9 mouse cellular contexts compared by ENCODE assay signal in the genomic region with DNA sequence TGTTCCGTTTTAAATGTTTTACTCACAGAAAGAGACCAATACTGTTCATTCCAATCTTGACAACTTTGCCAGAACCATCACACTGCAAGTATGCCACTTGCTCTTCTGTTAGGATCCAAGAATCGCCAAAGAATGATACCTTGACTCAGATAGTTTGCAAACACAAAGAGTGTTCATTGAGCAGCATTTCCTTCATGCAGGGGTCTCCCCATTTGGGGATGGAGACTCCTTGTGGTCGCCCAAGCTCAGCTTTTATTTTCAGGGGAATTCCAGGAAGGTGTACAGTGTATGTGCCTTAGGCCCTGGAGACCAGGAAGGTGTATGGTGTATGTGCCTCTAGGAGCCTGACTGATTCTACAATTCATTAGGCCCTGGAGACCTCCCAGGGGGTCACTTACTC. TPM values are rescaled to one million over a fixed set of nuclear protein-coding genes. Genes with fewer than 3 reads are reported as not detected.
A peak's percentile ranks its signal among the peaks of the same experiment; 100 is the strongest.
DNase-seq lines count a peak whose midpoint lies in the region; ATAC-seq and TF ChIP-seq lines count a peak whose summit lies in the region.
"Had no signal": no experiment of that assay in that cellular context is flagged by ENCODE, and none has a peak within 500 bp of the region (broad histone marks: within the 10 kb centered on the region; RNA-seq: fewer than 3 reads in every experiment).

No protein-coding gene starts in this region.

- no peak for TF ChIP-seq CTCF in ES-Bruce4 (IDR thresholded peaks at IDR 0.05; ENCODE audit: low read depth, low read length)

- no peaks in the 10 kb centered on the region for H3K27me3 ChIP-seq in heart, embryonic 11.5 days (ENCODE audit: control insufficient read depth, insufficient read depth, low read length)
- H3K27me3 ChIP-seq in ES-Bruce4 (ENCODE audit: control insufficient read depth, insufficient read depth, low read length, poor library complexity, severe bottlenecking), result no peaks in the 10 kb centered on the region
- no peaks in the 10 kb centered on the region for H3K27me3 ChIP-seq in hindbrain, embryonic 10.5 days (ENCODE audit: insufficient read depth, poor library complexity, severe bottlenecking)
- no peaks in the 10 kb centered on the region for H3K27me3 ChIP-seq in midbrain, embryonic 11.5 days (ENCODE audit: control insufficient read depth, insufficient read depth, low read length)

- no peak overlapping the region for H3K27ac ChIP-seq in heart, embryonic 11.5 days (ENCODE audit: low read depth, low read length)
- no peak overlapping the region for H3K27ac ChIP-seq in ES-Bruce4 (ENCODE audit: insufficient read depth, low read length)
- H3K27ac ChIP-seq in hindbrain, embryonic 10.5 days, result peak overlapping the region; percentile 94
- no peak overlapping the region for H3K27ac ChIP-seq in midbrain, embryonic 11.5 days (ENCODE audit: low read depth, low read length)

- H3K4me2 ChIP-seq in heart, embryonic 11.5 days, result peak overlapping the region; percentile 64
- H3K4me2 ChIP-seq in midbrain, embryonic 11.5 days, result peak overlapping the region; percentile 62

- peaks cover 6% of the 10 kb centered on the region; the same call in 1 of the 2 replicates for H3K4me1 ChIP-seq in heart, embryonic 11.5 days (ENCODE audit: control insufficient read depth, insufficient read depth, low read length)
- H3K4me1 ChIP-seq in ES-Bruce4 (ENCODE audit: control insufficient read depth, insufficient read depth, low read length), result peaks cover 2% of the 10 kb centered on the region
- peaks cover 15% of the 10 kb centered on the region for H3K4me1 ChIP-seq in hindbrain, embryonic 10.5 days (replicated peaks)
- peaks cover 3% of the 10 kb centered on the region; the same call in 1 of the 2 replicates for H3K4me1 ChIP-seq in midbrain, embryonic 11.5 days (ENCODE audit: control insufficient read depth, insufficient read depth, low read length)

- H3K4me3 ChIP-seq in heart, embryonic 11.5 days (ENCODE audit: low read depth, low read length), result peak overlapping the region; percentile 84
- H3K4me3 ChIP-seq in ES-Bruce4 (ENCODE audit: low read depth, low read length), result peak overlapping the region; percentile 70
- peak overlapping the region; percentile 91 for H3K4me3 ChIP-seq in hindbrain, embryonic 10.5 days
- peak overlapping the region; percentile 75 for H3K4me3 ChIP-seq in midbrain, embryonic 11.5 days (ENCODE audit: low read depth, low read length)

- peaks cover 3% of the 10 kb centered on the region for H3K36me3 ChIP-seq in heart, embryonic 11.5 days (ENCODE audit: control insufficient read depth, insufficient read depth, low read length)
- peaks cover 2% of the 10 kb centered on the region for H3K36me3 ChIP-seq in ES-Bruce4 (ENCODE audit: control insufficient read depth, insufficient read depth, low read length, poor library complexity, severe bottlenecking)
- H3K36me3 ChIP-seq in hindbrain, embryonic 10.5 days, result peaks cover 31% of the 10 kb centered on the region
- H3K36me3 ChIP-seq in midbrain, embryonic 11.5 days (ENCODE audit: control insufficient read depth, insufficient read depth, low read length), result no peaks in the 10 kb centered on the region; the same call in 1 of the 2 replicates

- no peak for DNase-seq in heart, adult 8-10 months (ENCODE audit: low spot score)
- DNase-seq in hindbrain, embryonic 10.5 days (ENCODE audit: low spot score), result peak; percentile 5
- DNase-seq in midbrain, embryonic 11.5 days (ENCODE audit: low spot score, missing footprints), result peak; percentile 84
- no peak for DNase-seq in urinary bladder, postnatal 14 days (ENCODE audit: low spot score)
- DNase-seq in left cerebral cortex, postnatal 14 days (ENCODE audit: low spot score in 2 of 2), result no peak

- 44% methylated on average over 3 of the region's 3 CpGs for WGBS in heart, embryonic 11.5 days (ENCODE audit: insufficient replicate concordance)
- WGBS in hindbrain, embryonic 10.5 days, result 57% methylated on average over 3 of the region's 3 CpGs
- 53% methylated on average over 3 of the region's 3 CpGs for WGBS in midbrain, embryonic 11.5 days

- no peak for ATAC-seq in heart, embryonic 11.5 days (replicated peaks; ENCODE audit: insufficient number of reproducible peaks, low FRiP score, low TSS enrichment)
- ATAC-seq in midbrain, embryonic 11.5 days (ENCODE audit: low FRiP score), result no peak
- no peak for ATAC-seq in activated CD4-positive, CD25-positive, alpha-beta regulatory T cell, adult 4 months

- no peak for TF ChIP-seq POLR2A in ES-Bruce4 (IDR thresholded peaks at IDR 0.05; ENCODE audit: insufficient read depth, low read length)

- peak overlapping the region; percentile 91 for H3K9ac ChIP-seq in heart, embryonic 11.5 days (ENCODE audit: low read depth, low read length)
- H3K9ac ChIP-seq in ES-Bruce4 (ENCODE audit: low read depth, poor library complexity, severe bottlenecking), result peak overlapping the region; percentile 41
- H3K9ac ChIP-seq in midbrain, embryonic 11.5 days (ENCODE audit: low read length), result peak overlapping the region; percentile 85

- intact Hi-C loops in left cerebral cortex, postnatal 14 days (cut with DNase I), result no loop called here

- TF ChIP-seq EP300 in ES-Bruce4 (IDR thresholded peaks at IDR 0.05; ENCODE audit: insufficient read depth, low read depth, low read length), result no peak

- no peaks in the 10 kb centered on the region for H3K9me3 ChIP-seq in heart, embryonic 11.5 days (replicated peaks; ENCODE audit: control insufficient read depth, low read length)
- H3K9me3 ChIP-seq in ES-Bruce4 (replicated peaks; ENCODE audit: control insufficient read depth, insufficient read depth, low read length, poor library complexity, severe bottlenecking), result no peaks in the 10 kb centered on the region
- H3K9me3 ChIP-seq in hindbrain, embryonic 10.5 days, result no peaks in the 10 kb centered on the region
- H3K9me3 ChIP-seq in midbrain, embryonic 11.5 days (ENCODE audit: control insufficient read depth, low read length), result no peaks in the 10 kb centered on the region

RNA-seq across cellular contexts. Expression of gene Fbxw17, which starts 0.8 kb away (rescaled TPM):
- polyA plus RNA-seq in heart, embryonic 11.5 days (2014; fragmentation: Nextera tagmentation; extraction: Ambion mirVana), result 21.7 and 28.1 TPM in 2 replicates
- total RNA-seq in heart, adult 8-10 months (2022), result 1 to 10 TPM; 3.1 to 5.9 (median 4.4) TPM
- polyA plus RNA-seq in ES-Bruce4 (2011; ENCODE audit: insufficient read depth, insufficient read length, low read depth, missing spikeins), result 18.8 and 27.5 TPM in 2 replicates
- 33.0 and 36.7 TPM in 2 replicates for polyA plus RNA-seq in hindbrain, embryonic 10.5 days (2016; fragmentation: Nextera tagmentation; extraction: Ambion mirVana)
- polyA plus RNA-seq in midbrain, embryonic 11.5 days (2014; fragmentation: Nextera tagmentation; extraction: Ambion mirVana), result 30.7 and 33.5 TPM in 2 replicates
- 10 to 100 TPM; 24.9 to 31.8 TPM for polyA plus RNA-seq in activated CD4-positive, CD25-positive, alpha-beta regulatory T cell, adult 4 months (2017; shearing (Covaris generic))
- 10 to 100 TPM; 12.7 to 20.4 TPM for total RNA-seq in left cerebral cortex, postnatal 14 days (2021)

RNA-seq across cellular contexts. Expression of gene Gm47429, which starts 25.3 kb away (rescaled TPM):
- polyA plus RNA-seq in heart, embryonic 11.5 days (2014; fragmentation: Nextera tagmentation; extraction: Ambion mirVana), result not detected in 2 replicates
- total RNA-seq in heart, adult 8-10 months (2022), result not detected
- not detected in 2 replicates for polyA plus RNA-seq in ES-Bruce4 (2011; ENCODE audit: insufficient read depth, insufficient read length, low read depth, missing spikeins)
- polyA plus RNA-seq in hindbrain, embryonic 10.5 days (2016; fragmentation: Nextera tagmentation; extraction: Ambion mirVana), result not detected in 2 replicates
- polyA plus RNA-seq in midbrain, embryonic 11.5 days (2014; fragmentation: Nextera tagmentation; extraction: Ambion mirVana), result not detected in 2 replicates
- not detected for polyA plus RNA-seq in activated CD4-positive, CD25-positive, alpha-beta regulatory T cell, adult 4 months (2017; shearing (Covaris generic))
- total RNA-seq in left cerebral cortex, postnatal 14 days (2021), result not detected
- total RNA-seq: gastrocnemius, postnatal 25 days had no signal

RNA-seq across cellular contexts. Expression of gene Nutm2, which starts 48.7 kb away (rescaled TPM):
- polyA plus RNA-seq in heart, embryonic 11.5 days (2014; fragmentation: Nextera tagmentation; extraction: Ambion mirVana), result not detected in 2 replicates
- not detected for total RNA-seq in heart, adult 8-10 months (2022)
- not detected in 2 replicates for polyA plus RNA-seq in ES-Bruce4 (2011; ENCODE audit: insufficient read depth, insufficient read length, low read depth, missing spikeins)
- polyA plus RNA-seq in hindbrain, embryonic 10.5 days (2016; fragmentation: Nextera tagmentation; extraction: Ambion mirVana), result not detected in 2 replicates
- not detected in 2 replicates for polyA plus RNA-seq in midbrain, embryonic 11.5 days (2014; fragmentation: Nextera tagmentation; extraction: Ambion mirVana)
- not detected for polyA plus RNA-seq in activated CD4-positive, CD25-positive, alpha-beta regulatory T cell, adult 4 months (2017; shearing (Covaris generic))
- total RNA-seq in left cerebral cortex, postnatal 14 days (2021), result not detected
- total RNA-seq: gastrocnemius, postnatal 25 days had no signal

Comparison
In these comparisons a context has a peak if more than half of its experiments do, and no peak if none do; other contexts are left out.
1. H3K9ac ChIP-seq: peak in every context shown above with its lines; median percentile 91 in heart, embryonic 11.5 days; 85 in midbrain, embryonic 11.5 days; 41 in ES-Bruce4.
2. DNase-seq: peak in hindbrain, embryonic 10.5 days (single experiment) and midbrain, embryonic 11.5 days (single experiment); none in heart, adult 8-10 months (single experiment), urinary bladder, postnatal 14 days (single experiment) and left cerebral cortex, postnatal 14 days (0 of 2).
3. Peak in every context shown above with its lines, with median percentiles within 50 percentile points of each other: H3K4me3 ChIP-seq.